Mouse (Mus musculus) embryonic facial prominence, embryonic 13.5 days (tissue): Measurements from ENCODE around the gene B3gnt3. TPM values are rescaled to one million over a fixed set of nuclear protein-coding genes. Genes with fewer than 3 reads are reported as not detected.
A peak's percentile ranks its signal among the peaks of the same experiment; 100 is the strongest.

ENCODE experiments used
- ATAC-seq: fragments of 200-750 bp; cut with Nextera tagmentation; 2 replicates; pipeline ENCODE4 v1.8.0; 2017; ENCODE audit warnings: low read depth; ENCODE audit not compliant: insufficient number of reproducible peaks, insufficient read depth, low FRiP score, low TSS enrichment
- H3K27ac ChIP-seq: fragments of 300-500 bp; sonication (generic); 2 replicates; pipeline ENCODE4 v1.5.1; 2015; ENCODE audit warnings: moderate library complexity, mild to moderate bottlenecking, inconsistent platforms
- H3K27me3 ChIP-seq: fragments of 300-500 bp; sonication (generic); 2 replicates; pipeline ENCODE4 v1.6.1; 2015; ENCODE audit warnings: mild to moderate bottlenecking, inconsistent platforms
- H3K36me3 ChIP-seq: fragments of 300-500 bp; sonication (generic); 2 replicates; pipeline ENCODE4 v1.6.1; 2015; ENCODE audit warnings: mild to moderate bottlenecking, inconsistent platforms
- H3K4me1 ChIP-seq: fragments of 300-500 bp; sonication (generic); 2 replicates; pipeline ENCODE4 v1.6.1; 2015; ENCODE audit warnings: inconsistent platforms
- H3K4me2 ChIP-seq: fragments of 300-500 bp; sonication (generic); 2 replicates; pipeline ENCODE4 v1.6.1; 2015; ENCODE audit warnings: moderate library complexity, mild to moderate bottlenecking, inconsistent platforms
- H3K4me3 ChIP-seq: fragments of 300-500 bp; sonication (generic); 2 replicates; pipeline ENCODE4 v1.5.1; 2015; ENCODE audit warnings: mild to moderate bottlenecking, inconsistent platforms
- H3K9ac ChIP-seq: fragments of 300-500 bp; sonication (generic); 2 replicates; pipeline ENCODE4 v1.6.1; 2015; ENCODE audit warnings: mild to moderate bottlenecking, inconsistent platforms
- H3K9me3 ChIP-seq: fragments of 300-500 bp; sonication (generic); 2 replicates; pipeline ENCODE4 v1.6.1; 2016; ENCODE audit warnings: inconsistent platforms
- WGBS: fragments of 180-500 bp; shearing (Covaris S2); methylation state at CpG from one replicate; pipeline ENCODE4 v1.1.7; 2015; ENCODE audit warnings: mixed read lengths; 5-methylcytosine and 5-hydroxymethylcytosine counted together
- polyA plus RNA-seq: library from polyadenylated mRNA; unstranded; fragments of >200 nt; fragmentation: Nextera tagmentation; extraction: Ambion mirVana; gene quantifications from 2 replicates; pipeline ENCODE4 v1.2.1, GENCODE M21; 2015

The B3gnt3 gene
- polyA plus RNA-seq, 1 experiment from 2014 or later = 0.63 TPM

- 4% methylated on average over 22 of the region's 22 CpGs for WGBS
- H3K4me2 ChIP-seq = peak overlapping the region; percentile 48
- H3K36me3 ChIP-seq = no peaks in the 10 kb centered on the region
- no peaks in the 10 kb centered on the region for H3K9me3 ChIP-seq
- H3K4me3 ChIP-seq = 0 out of 2 replicates have a peak overlapping the region, but pooled peaks have one; percentile 3
- no peak overlapping the region for H3K9ac ChIP-seq
- peaks cover 85% of the 10 kb centered on the region for H3K27me3 ChIP-seq
- ATAC-seq = no peak
- peaks cover 24% of the 10 kb centered on the region for H3K4me1 ChIP-seq
- no peak overlapping the region for H3K27ac ChIP-seq
Measured at GRCm38 (mm10) chr8:71665331-71666130, 36.1 kb downstream of the B3gnt3 start.

GRCm38 (mm10) chr8:71660325-71661120 lies 41.1 kb downstream of the B3gnt3 start:
- Histone ChIP-seq H3K9me3 (no peaks in the 10 kb centered on the region), H3K9ac (0 out of 2 replicates have a peak overlapping the region, but pooled peaks have one; percentile 40), H3K27ac (no peak overlapping the region), H3K4me3 (no peak overlapping the region), H3K4me2 (peak overlapping the region; percentile 37), H3K27me3 (peaks cover 84% of the 10 kb centered on the region), H3K4me1 (peaks cover 6% of the 10 kb centered on the region; the same call in 1 of the 2 replicates), H3K36me3 (no peaks in the 10 kb centered on the region)
- ATAC-seq = no peak
- WGBS = 9% methylated on average over 36 of the region's 36 CpGs

GRCm38 (mm10) chr8:71659751-71660150 lies 41.8 kb downstream of the B3gnt3 start:
- H3K4me1 ChIP-seq = peaks cover 8% of the 10 kb centered on the region
- WGBS = 62% methylated on average over 1 of the region's 1 CpGs
- H3K9ac ChIP-seq = no peak overlapping the region
- peaks cover 88% of the 10 kb centered on the region for H3K27me3 ChIP-seq
- no peak overlapping the region for H3K4me2 ChIP-seq
- H3K27ac ChIP-seq = no peak overlapping the region
- no peak overlapping the region for H3K4me3 ChIP-seq
- H3K36me3 ChIP-seq = no peaks in the 10 kb centered on the region
- no peaks in the 10 kb centered on the region for H3K9me3 ChIP-seq
- ATAC-seq = no peak

GRCm38 (mm10) chr8:71658515-71659049 lies 43.0 kb downstream of the B3gnt3 start:
- WGBS = 28% methylated on average over 17 of the region's 17 CpGs
- H3K9me3 ChIP-seq = no peaks in the 10 kb centered on the region
- H3K27me3 ChIP-seq = peaks cover 91% of the 10 kb centered on the region
- H3K36me3 ChIP-seq = no peaks in the 10 kb centered on the region
- H3K4me1 ChIP-seq = peaks cover 13% of the 10 kb centered on the region
- ATAC-seq = no peak
- H3K9ac ChIP-seq = no peak overlapping the region
- H3K4me2 ChIP-seq = no peak overlapping the region
- H3K4me3 ChIP-seq = no peak overlapping the region
- H3K27ac ChIP-seq = no peak overlapping the region

- H3K27ac ChIP-seq = no peak overlapping the region
- H3K9ac ChIP-seq = 0 out of 2 replicates have a peak overlapping the region, but pooled peaks have one; percentile 44
- H3K9me3 ChIP-seq = no peaks in the 10 kb centered on the region
- no peak overlapping the region for H3K4me3 ChIP-seq
- peaks cover 91% of the 10 kb centered on the region for H3K27me3 ChIP-seq
- no peak for ATAC-seq
- no peak overlapping the region for H3K4me2 ChIP-seq
- H3K4me1 ChIP-seq = peaks cover 13% of the 10 kb centered on the region
- no peaks in the 10 kb centered on the region for H3K36me3 ChIP-seq
- 29% methylated on average over 9 of the region's 9 CpGs for WGBS
Measured at GRCm38 (mm10) chr8:71657816-71658215, 43.8 kb downstream of the B3gnt3 start.

- 0 out of 2 replicates have a peak, but pooled peaks have one; percentile 27 for ATAC-seq
- Histone ChIP-seq H3K36me3 (no peaks in the 10 kb centered on the region), H3K4me1 (peaks cover 9% of the 10 kb centered on the region), H3K9ac (peak overlapping the region; percentile 46; the same call in 1 of the 2 replicates), H3K27me3 (peaks cover 74% of the 10 kb centered on the region), H3K4me2 (peak overlapping the region; percentile 54), H3K27ac (no peak overlapping the region), H3K4me3 (peak overlapping the region; percentile 24), H3K9me3 (no peaks in the 10 kb centered on the region)
- WGBS = 1% methylated on average over 24 of the region's 24 CpGs
Measured at GRCm38 (mm10) chr8:71654600-71654999, 47.0 kb downstream of the B3gnt3 start.

- Histone ChIP-seq H3K9me3 (no peaks in the 10 kb centered on the region), H3K9ac (no peak overlapping the region), H3K27me3 (no peaks in the 10 kb centered on the region; the same call in 1 of the 2 replicates), H3K27ac (no peak overlapping the region), H3K36me3 (no peaks in the 10 kb centered on the region), H3K4me2 (no peak overlapping the region), H3K4me1 (no peaks in the 10 kb centered on the region), H3K4me3 (no peak overlapping the region)
- ATAC-seq = no peak
- WGBS = 80% methylated on average over 9 of the region's 9 CpGs
Measured at GRCm38 (mm10) chr8:71645510-71645909, 56.1 kb downstream of the B3gnt3 start.

Other genes starting within 250 kb of the B3gnt3 start
- gene Abhd8, start 238.1 kb downstream of the B3gnt3 start, polyA plus RNA-seq = 61.4 and 69.5 TPM in 2 replicates
- 146 and 148 TPM in 2 replicates for gene Mrpl34, start 236.8 kb downstream of the B3gnt3 start, polyA plus RNA-seq
- gene Dda1, start 232.6 kb downstream of the B3gnt3 start, polyA plus RNA-seq = 109 and 113 TPM in 2 replicates
- 2.2 and 3.0 TPM in 2 replicates for gene Ano8, start 215.8 kb downstream of the B3gnt3 start, polyA plus RNA-seq
- gene Gtpbp3, start 213.7 kb downstream of the B3gnt3 start, polyA plus RNA-seq = 22.4 and 23.5 TPM in 2 replicates
- 47.3 and 52.2 TPM in 2 replicates for gene Plvap, start 190.0 kb downstream of the B3gnt3 start, polyA plus RNA-seq
- 0.77 and 1.1 TPM in 2 replicates for gene Ccdc194, start 176.1 kb downstream of the B3gnt3 start, polyA plus RNA-seq
- 18.0 and 22.0 TPM in 2 replicates for gene Bst2, start 164.3 kb downstream of the B3gnt3 start, polyA plus RNA-seq
- 77.1 and 82.4 TPM in 2 replicates for gene Mvb12a, start 158.9 kb downstream of the B3gnt3 start, polyA plus RNA-seq
- 0.55 and 1.1 TPM in 2 replicates for gene Tmem221, start 142.9 kb downstream of the B3gnt3 start, polyA plus RNA-seq
- not detected in 2 replicates for gene Nxnl1, start 135.2 kb downstream of the B3gnt3 start, polyA plus RNA-seq
- 47.8 and 59.4 TPM in 2 replicates for gene Slc27a1, start 132.9 kb downstream of the B3gnt3 start, polyA plus RNA-seq
- gene Pgls, start 109.6 kb downstream of the B3gnt3 start, polyA plus RNA-seq = 224 and 244 TPM in 2 replicates
- gene Fam129c, start 104.1 kb downstream of the B3gnt3 start, polyA plus RNA-seq = 4.8 and 7.7 TPM in 2 replicates
- gene Colgalt1, start 90.8 kb downstream of the B3gnt3 start, polyA plus RNA-seq = 75.5 and 78.2 TPM in 2 replicates
- gene Unc13a, start 30.0 kb downstream of the B3gnt3 start, polyA plus RNA-seq = 0.87 and 1.2 TPM in 2 replicates
- gene Jak3, start 25.5 kb downstream of the B3gnt3 start, polyA plus RNA-seq = 3.7 and 3.9 TPM in 2 replicates
- 0.89 TPM in 1 of 2 replicates, not detected in the other for gene Insl3, start 12.6 kb downstream of the B3gnt3 start, polyA plus RNA-seq
- gene Fcho1, start 23.9 kb upstream of the B3gnt3 start, polyA plus RNA-seq = 4.3 and 5.5 TPM in 2 replicates
- gene Zfp709, start 180.2 kb upstream of the B3gnt3 start, polyA plus RNA-seq = 7.7 and 8.4 TPM in 2 replicates
- gene Zfp882, start 206.8 kb upstream of the B3gnt3 start, polyA plus RNA-seq = 8.9 and 10.2 TPM in 2 replicates
- 25.9 and 28.1 TPM in 2 replicates for gene Zfp617, start 206.8 kb upstream of the B3gnt3 start, polyA plus RNA-seq
- 18.9 and 21.3 TPM in 2 replicates for gene Zfp961, start 249.2 kb upstream of the B3gnt3 start, polyA plus RNA-seq